Mouse (Mus musculus) ES-Bruce4 (cell line): ENCODE data around the gene Olfr212. TPM values are rescaled to one million over a fixed set of nuclear protein-coding genes. Genes with fewer than 3 reads are reported as not detected.
"Not testable (repeated sequence)": the region's sequence is repeated elsewhere in the genome, so short reads cannot be mapped to it uniquely, and the experiment has no call there.

Experiments used
- H3K27ac ChIP-seq: 2 replicates; pipeline ENCODE4 v1.5.1; 2012; ENCODE audit warnings: low read length, inconsistent platforms; ENCODE audit not compliant: insufficient read depth
- H3K27me3 ChIP-seq: 2 replicates; pipeline ENCODE4 v1.6.1; 2012; ENCODE audit warnings: mild to moderate bottlenecking, low read length, inconsistent platforms; ENCODE audit not compliant: control insufficient read depth, poor library complexity, insufficient read depth, severe bottlenecking
- H3K36me3 ChIP-seq: 2 replicates; pipeline ENCODE4 v1.6.1; 2012; ENCODE audit warnings: inconsistent platforms, mild to moderate bottlenecking, low read length, moderate library complexity; ENCODE audit not compliant: control insufficient read depth, poor library complexity, insufficient read depth, severe bottlenecking
- H3K4me1 ChIP-seq: one replicate; pipeline ENCODE4 v1.8.1; 2011; ENCODE audit warnings: low read length; ENCODE audit not compliant: control insufficient read depth, insufficient read depth
- H3K4me3 ChIP-seq: 2 replicates; pipeline ENCODE4 v1.5.1; 2011; ENCODE audit warnings: low read depth, mild to moderate bottlenecking, low read length
- H3K9ac ChIP-seq: 2 replicates; pipeline ENCODE4 v1.6.1; 2012; ENCODE audit warnings: low read depth, mild to moderate bottlenecking, inconsistent platforms; ENCODE audit not compliant: poor library complexity, severe bottlenecking
- H3K9me3 ChIP-seq: replicated peaks from 2 replicates; pipeline ENCODE4 v1.6.1; 2012; ENCODE audit warnings: mild to moderate bottlenecking, low read length, inconsistent platforms; ENCODE audit not compliant: control insufficient read depth, poor library complexity, insufficient read depth, severe bottlenecking
- CTCF ChIP-seq: IDR thresholded peaks from one replicate; pipeline ENCODE4 v1.8.1; 2011; ENCODE audit warnings: low read depth, low read length
- EP300 ChIP-seq: IDR thresholded peaks from 2 replicates; pipeline ENCODE4 v1.6.1; 2011; ENCODE audit warnings: low read depth, low read length; ENCODE audit not compliant: insufficient read depth
- POLR2A ChIP-seq: IDR thresholded peaks from one replicate; pipeline ENCODE4 v1.8.1; 2011; ENCODE audit warnings: low read length; ENCODE audit not compliant: insufficient read depth
- polyA plus RNA-seq: library from polyadenylated mRNA; stranded (reverse); fragments of >200 nt; gene quantifications from 2 replicates; pipeline ENCODE4 v1.2.4, GENCODE M21; 2011; ENCODE audit warnings: low read depth; ENCODE audit not compliant: missing spikeins, insufficient read depth, insufficient read length

The Olfr212 gene
- not detected in 2 replicates for polyA plus RNA-seq

DNA sequence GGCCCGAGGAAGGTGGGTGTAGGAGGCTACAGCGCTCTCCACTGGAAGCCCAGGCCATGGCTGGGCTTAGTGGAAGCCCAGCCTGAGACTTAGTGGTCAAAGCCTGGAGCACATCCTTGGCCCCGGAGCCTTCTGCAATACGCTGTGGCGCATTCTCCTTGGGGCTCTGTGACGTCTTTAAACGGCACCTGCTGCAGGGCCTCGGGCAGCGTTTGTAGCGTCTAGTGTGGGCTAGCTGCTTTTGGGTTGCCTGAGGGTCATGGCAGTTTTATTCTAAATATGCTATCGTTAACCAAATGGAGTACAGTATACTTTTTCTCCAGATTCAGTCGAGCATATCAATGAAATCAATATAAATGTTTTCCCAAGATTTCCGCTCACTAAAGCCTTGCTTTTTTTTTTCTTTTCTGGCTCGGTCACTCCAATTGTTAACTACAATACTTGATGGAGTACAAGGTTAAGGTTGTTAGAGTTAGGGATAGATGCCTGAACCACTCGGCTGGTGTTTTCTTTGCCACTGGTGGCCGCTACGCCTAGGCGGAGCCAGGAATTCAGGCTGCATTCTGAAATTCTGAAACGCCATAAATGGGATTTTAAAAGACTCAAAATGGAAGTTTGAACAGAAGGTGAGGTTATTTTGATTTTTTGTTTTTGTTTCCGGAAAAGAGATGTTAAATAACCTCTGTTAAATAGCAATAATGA lies at the start of gene Olfr212:
Gene Olfr212 (plus strand): TSS at position 215 of the 702 bp plus-strand sequence.
- H3K9ac ChIP-seq, H3K27me3 ChIP-seq, H3K36me3 ChIP-seq, H3K27ac ChIP-seq, H3K4me3 ChIP-seq, H3K4me1 ChIP-seq: not testable (repeated sequence)
- H3K9me3 ChIP-seq, result peaks cover 24% of the 10 kb centered on the region

DNA sequence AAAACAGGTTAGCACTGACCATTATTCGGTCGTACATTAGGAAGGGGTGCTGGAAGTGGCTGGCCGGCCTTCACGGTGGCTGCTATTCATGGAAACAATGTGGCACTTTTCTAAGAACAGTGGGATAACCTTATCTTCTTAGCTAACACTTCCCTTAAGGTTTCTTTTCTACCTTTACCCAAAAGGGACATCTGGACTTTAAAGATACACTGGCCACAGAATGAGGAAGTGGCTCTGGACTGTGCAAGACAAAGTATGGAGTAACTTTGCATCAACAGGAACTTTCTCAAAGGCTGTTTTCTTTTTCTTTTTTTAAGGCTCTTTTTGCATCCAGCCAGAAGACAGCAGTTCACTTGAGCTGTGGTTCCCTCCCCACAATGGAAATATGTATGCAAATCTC lies 47.6 kb upstream of the Olfr212 start:
- no peaks in the 10 kb centered on the region for H3K9me3 ChIP-seq
- H3K9ac ChIP-seq, result no peak overlapping the region
- H3K36me3 ChIP-seq, result no peaks in the 10 kb centered on the region
- H3K4me3 ChIP-seq, result no peak overlapping the region
- H3K27ac ChIP-seq, result no peak overlapping the region
- H3K4me1 ChIP-seq, result no peaks in the 10 kb centered on the region
- no peak for TF ChIP-seq EP300
- TF ChIP-seq POLR2A, result no peak
- no peak for TF ChIP-seq CTCF
- H3K27me3 ChIP-seq, result peaks cover 3% of the 10 kb centered on the region; the same call in 1 of the 2 replicates

DNA sequence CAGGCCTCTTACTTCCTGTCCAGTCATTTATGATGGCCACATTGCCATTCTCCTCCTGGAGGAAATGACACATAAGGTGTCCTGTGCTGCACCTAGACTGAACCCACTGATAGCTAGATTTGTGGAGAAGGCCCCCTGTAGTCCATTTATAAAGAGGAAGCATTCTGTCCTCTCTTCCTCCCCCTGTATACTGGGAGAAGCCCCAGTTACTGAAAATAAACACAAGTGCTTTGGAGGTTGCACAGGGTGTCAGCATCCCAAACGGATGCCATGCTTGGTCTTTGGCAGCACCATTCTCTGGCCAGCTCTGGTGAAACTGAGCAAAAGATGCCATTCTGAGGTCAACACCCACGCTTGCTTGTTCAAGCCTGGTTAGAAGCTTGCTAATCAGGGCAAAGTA lies 47.1 kb upstream of the Olfr212 start:
- peaks cover 3% of the 10 kb centered on the region; the same call in 1 of the 2 replicates for H3K27me3 ChIP-seq
- H3K27ac ChIP-seq, result no peak overlapping the region
- no peaks in the 10 kb centered on the region for H3K4me1 ChIP-seq
- H3K9me3 ChIP-seq, result no peaks in the 10 kb centered on the region
- TF ChIP-seq CTCF (no peak), EP300 (no peak), POLR2A (no peak)
- H3K36me3 ChIP-seq, result no peaks in the 10 kb centered on the region
- no peak overlapping the region for H3K9ac ChIP-seq
- no peak overlapping the region for H3K4me3 ChIP-seq

DNA sequence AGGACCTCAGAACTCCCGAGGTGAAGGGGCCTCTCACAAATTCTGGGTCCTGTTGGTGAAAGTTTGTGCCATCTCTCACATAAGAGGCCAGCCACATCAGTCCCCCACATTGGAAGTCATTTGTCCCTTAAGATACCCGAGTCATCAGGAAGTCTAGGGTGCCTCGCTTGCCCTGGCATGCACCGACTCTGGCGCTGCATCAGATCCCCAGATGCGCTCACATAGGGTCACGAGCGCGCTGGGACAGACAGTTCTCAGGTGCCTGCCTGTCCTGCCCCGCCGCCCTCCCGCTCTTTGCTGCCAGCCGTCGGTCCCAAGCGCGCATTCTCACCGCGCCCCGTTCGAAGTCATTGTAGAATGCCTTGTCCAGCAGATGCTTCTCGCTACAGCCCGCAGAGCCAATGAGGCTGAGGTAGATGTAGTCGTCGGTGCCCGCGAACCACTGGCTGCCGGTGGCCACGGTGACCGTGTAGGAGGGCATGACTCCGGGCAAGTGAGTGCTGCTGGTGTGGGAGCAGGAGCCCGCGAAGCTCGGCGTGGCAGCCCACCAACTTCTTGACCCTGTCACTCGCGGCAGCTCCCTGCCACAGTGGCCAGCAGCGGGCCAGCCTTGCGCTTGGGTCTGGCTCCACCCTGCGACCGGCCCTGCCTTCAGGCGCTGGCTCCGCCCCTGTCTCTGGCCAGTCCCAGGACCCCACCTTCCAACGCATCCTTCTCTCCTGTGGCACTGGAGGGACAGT lies 45.6 kb upstream of the Olfr212 start, which contains the start of gene Alox5:
Gene Alox5 (minus strand): TSS at position 635 of the 740 bp plus-strand sequence.
- H3K4me1 ChIP-seq, result no peaks in the 10 kb centered on the region
- no peaks in the 10 kb centered on the region for H3K9me3 ChIP-seq
- TF ChIP-seq CTCF (no peak), EP300 (no peak), POLR2A (no peak)
- H3K4me3 ChIP-seq, result peak within 1 kb of the TSS; percentile 70
- peaks cover 3% of the 10 kb centered on the region; the same call in 1 of the 2 replicates for H3K27me3 ChIP-seq
- H3K9ac ChIP-seq, result peak within 1 kb of the TSS; percentile 12; the same call in 1 of the 2 replicates
- no peaks in the 10 kb centered on the region for H3K36me3 ChIP-seq
- no peak within 1 kb of the TSS for H3K27ac ChIP-seq

DNA sequence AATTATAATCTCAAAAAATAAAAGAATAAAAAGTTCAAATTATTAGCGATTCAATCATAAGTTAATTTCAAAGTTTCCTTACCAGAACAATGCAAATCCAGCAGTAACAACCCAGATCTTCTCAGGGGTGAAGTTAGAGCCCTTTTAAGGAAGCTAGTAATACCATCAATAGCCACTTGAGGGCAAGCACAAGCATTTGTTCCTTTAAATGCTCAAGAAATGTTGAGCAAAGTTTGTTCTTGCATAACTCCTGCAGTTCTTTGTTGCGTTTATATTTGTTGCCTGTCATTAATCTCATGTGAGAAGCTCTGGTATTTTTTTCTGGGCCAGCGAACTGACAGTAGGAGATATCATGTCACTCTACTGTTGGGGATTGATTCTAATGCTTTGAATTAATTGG lies 38.2 kb upstream of the Olfr212 start:
- H3K27ac ChIP-seq, result no peak overlapping the region
- H3K4me3 ChIP-seq, result no peak overlapping the region
- no peak for TF ChIP-seq EP300
- no peak for TF ChIP-seq POLR2A
- TF ChIP-seq CTCF, result no peak
- no peak overlapping the region for H3K9ac ChIP-seq
- H3K4me1 ChIP-seq, result no peaks in the 10 kb centered on the region
- no peaks in the 10 kb centered on the region for H3K9me3 ChIP-seq
- no peaks in the 10 kb centered on the region for H3K36me3 ChIP-seq
- no peaks in the 10 kb centered on the region for H3K27me3 ChIP-seq

DNA sequence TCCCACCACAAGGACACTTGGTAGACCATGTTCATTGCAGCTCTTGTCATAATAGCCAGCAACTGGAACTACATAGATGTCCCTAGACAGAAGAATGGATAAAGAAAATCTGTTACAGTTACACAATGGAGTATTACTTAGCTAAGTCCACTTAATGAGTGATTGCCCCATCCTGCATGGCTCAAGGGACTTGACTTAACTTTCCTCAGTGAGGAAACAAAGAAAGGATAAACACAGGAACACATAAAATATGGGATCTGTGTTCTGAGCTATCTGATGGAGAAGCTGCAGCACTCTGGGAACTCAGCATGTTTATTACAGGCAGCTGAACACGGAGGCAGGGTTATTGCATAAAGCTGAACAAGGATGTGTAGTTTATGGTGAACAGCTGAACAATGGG lies 21.2 kb upstream of the Olfr212 start:
- no peaks in the 10 kb centered on the region for H3K36me3 ChIP-seq
- no peaks in the 10 kb centered on the region for H3K27me3 ChIP-seq
- no peaks in the 10 kb centered on the region for H3K4me1 ChIP-seq
- H3K27ac ChIP-seq, result no peak overlapping the region
- no peak overlapping the region for H3K9ac ChIP-seq
- H3K9me3 ChIP-seq, result peaks cover 8% of the 10 kb centered on the region; the same call in 1 of the 2 replicates
- no peak overlapping the region for H3K4me3 ChIP-seq
- TF ChIP-seq POLR2A (no peak), EP300 (no peak), CTCF (no peak)
